Mouse (Mus musculus) heart, postnatal 0 days (tissue): ENCODE measurements around the gene Zfp94.

Source experiments
- CTCF ChIP-seq: IDR thresholded peaks from 2 replicates; pipeline ENCODE4 v1.5.1; 2016; ENCODE audit warnings: antibody characterized with exemption, control low read depth, low read depth
- EP300 ChIP-seq: IDR thresholded peaks from 2 replicates; pipeline ENCODE4 v1.6.1; 2016; ENCODE audit warnings: antibody characterized with exemption, low read depth

- no peak for TF ChIP-seq CTCF
- TF ChIP-seq EP300: no peak
These were observed at the start of gene Zfp94 for GRCm38 (mm10) chr7:24316567-24317092.
